Mouse (Mus musculus): Measurements from ENCODE around the gene Lamc1.

- TF ChIP-seq EP300 (IDR thresholded peaks at IDR 0.05) (peak; percentile 31; the same call in 1 of the 2 replicates), CTCF (IDR thresholded peaks at IDR 0.05) (no peak)
Observed at GRCm38 (mm10) chr1:153265579-153265978, 67.0 kb downstream of the Lamc1 start.
